Mouse (Mus musculus) CH12.LX (cell line): ENCODE data around the gene Ppp2r3a. TPM values are rescaled to one million over a fixed set of nuclear protein-coding genes. Genes with fewer than 3 reads are reported as not detected.
A peak's percentile ranks its signal among the peaks of the same experiment; 100 is the strongest.

Source experiments
- DNase-seq: peaks from one replicate; pipeline ENCODE4 v3.0.0-alpha.2; 2013; ENCODE audit errors: extremely low read depth
- H3K27ac ChIP-seq: 2 replicates; pipeline ENCODE4 v1.5.1; 2012; ENCODE audit warnings: low read depth, mild to moderate bottlenecking, control low read depth, moderate library complexity; ENCODE audit not compliant: insufficient read depth
- H3K27me3 ChIP-seq: replicated peaks from 2 replicates; pipeline ENCODE3; 2012; ENCODE audit warnings: inconsistent platforms
- H3K36me3 ChIP-seq, 2 experiments: replicated peaks in 1 of 2; 2 replicates each; pipeline versions ENCODE3 to v1.6.1; 2012; ENCODE audit warnings: inconsistent platforms in 1 of 2, low read length in 1 of 2, mild to moderate bottlenecking in 1 of 2, mixed read lengths in 1 of 2, moderate library complexity in 1 of 2; ENCODE audit not compliant: control insufficient read depth in 1 of 2, insufficient read depth in 1 of 2
- H3K4me1 ChIP-seq, 2 experiments: 2 replicates each; pipeline ENCODE4 v1.6.1; 2012; ENCODE audit warnings: inconsistent platforms in 1 of 2, moderate library complexity in 1 of 2; ENCODE audit not compliant: insufficient read depth in 2 of 2, control insufficient read depth in 1 of 2
- H3K4me2 ChIP-seq: 2 replicates; pipeline ENCODE4 v1.6.1; 2012; ENCODE audit warnings: low read depth, mild to moderate bottlenecking, control low read depth; ENCODE audit not compliant: poor library complexity, insufficient read depth, severe bottlenecking
- H3K4me3 ChIP-seq, 3 experiments: fragments of 150-350 bp in 1 of 3; sonication (generic) in 1 of 3; replicated peaks in 1 of 3; 2 replicates each; pipeline versions ENCODE3 to v1.5.1; 2011 to 2012; ENCODE audit warnings: low read depth in 2 of 3, low read length in 2 of 3, mild to moderate bottlenecking in 2 of 3, moderate library complexity in 2 of 3, control low read depth in 1 of 3, improper control_type of control experiment in 1 of 3, inconsistent platforms in 1 of 3, mixed read lengths in 1 of 3; ENCODE audit not compliant: poor library complexity in 1 of 3
- H3K79me2 ChIP-seq: replicated peaks from 2 replicates; pipeline ENCODE4 v1.6.1; 2012; ENCODE audit warnings: mild to moderate bottlenecking, moderate library complexity; ENCODE audit not compliant: control insufficient read depth, poor library complexity, insufficient read depth, severe bottlenecking; ENCODE audit errors: extremely low read depth
- H3K9ac ChIP-seq: 2 replicates; pipeline ENCODE4 v1.6.1; 2012; ENCODE audit warnings: low read depth, mild to moderate bottlenecking, control low read depth, moderate library complexity; ENCODE audit not compliant: insufficient read depth
- H3K9me3 ChIP-seq: replicated peaks from 2 replicates; pipeline ENCODE3; 2012; ENCODE audit warnings: low read length, inconsistent platforms, mixed read lengths
- CHD1 ChIP-seq: IDR thresholded peaks from 2 replicates; pipeline ENCODE4 v1.6.1; 2012; ENCODE audit warnings: low read depth, low read length, improper control_type of control experiment, inconsistent platforms
- CHD2 ChIP-seq: IDR thresholded peaks from 2 replicates; pipeline ENCODE4 v1.6.1; 2011; ENCODE audit warnings: low read length, improper control_type of control experiment
- CTCF ChIP-seq, 2 experiments: IDR thresholded peaks in 1 of 2; conservative IDR thresholded peaks in 1 of 2; 2 replicates each; pipeline ENCODE4 v1.5.1; 2011 to 2012; ENCODE audit warnings: low read depth in 2 of 2, low read length in 2 of 2, improper control_type of control experiment in 1 of 2, inconsistent platforms in 1 of 2, mild to moderate bottlenecking in 1 of 2, moderate library complexity in 1 of 2
- E2F4 ChIP-seq: IDR thresholded peaks from 2 replicates; pipeline ENCODE4 v1.6.1; 2011; ENCODE audit warnings: low read depth, low read length, improper control_type of control experiment; ENCODE audit not compliant: insufficient replicate concordance
- ELF1 ChIP-seq: IDR thresholded peaks from 2 replicates; pipeline ENCODE4 v1.6.1; 2014; ENCODE audit warnings: low read depth, mild to moderate bottlenecking, inconsistent platforms, low read length, improper control_type of control experiment
- HCFC1 ChIP-seq: IDR thresholded peaks from 2 replicates; pipeline ENCODE4 v1.6.1; 2012; ENCODE audit warnings: low read depth, mild to moderate bottlenecking, inconsistent platforms, low read length, improper control_type of control experiment
- IRF4 ChIP-seq: IDR thresholded peaks from 2 replicates; pipeline ENCODE4 v1.6.1; 2014; ENCODE audit warnings: low read depth, mild to moderate bottlenecking, inconsistent platforms, low read length, improper control_type of control experiment
- JUN ChIP-seq: IDR thresholded peaks from 2 replicates; pipeline ENCODE4 v1.6.1; 2011; ENCODE audit warnings: low read depth, mild to moderate bottlenecking, low read length, improper control_type of control experiment, moderate library complexity; ENCODE audit not compliant: insufficient read depth
- JUND ChIP-seq: conservative IDR thresholded peaks from 2 replicates; pipeline ENCODE4 v1.6.1; 2011; ENCODE audit warnings: low read depth, low read length, improper control_type of control experiment
- KAT2A ChIP-seq: IDR thresholded peaks from 2 replicates; pipeline ENCODE4 v1.6.1; 2012; ENCODE audit warnings: low read length, improper control_type of control experiment, inconsistent platforms; ENCODE audit not compliant: insufficient replicate concordance
- MEF2A ChIP-seq: IDR thresholded peaks from 2 replicates; pipeline ENCODE4 v1.6.1; 2014; ENCODE audit warnings: low read depth, mild to moderate bottlenecking, inconsistent platforms, low read length, improper control_type of control experiment, borderline replicate concordance
- MYC ChIP-seq: IDR thresholded peaks from 2 replicates; pipeline ENCODE4 v1.6.1; 2011; ENCODE audit warnings: low read depth, mild to moderate bottlenecking, improper control_type of control experiment, low read length
- NRF1 ChIP-seq: IDR thresholded peaks from 2 replicates; pipeline ENCODE4 v1.6.1; 2014; ENCODE audit warnings: low read depth, mild to moderate bottlenecking, inconsistent platforms, low read length, improper control_type of control experiment, moderate library complexity
- PAX5 ChIP-seq: IDR thresholded peaks from 2 replicates; pipeline ENCODE4 v1.6.1; 2012; ENCODE audit warnings: low read length, inconsistent platforms, mixed read lengths
- POLR2AphosphoS2 ChIP-seq: IDR thresholded peaks from 2 replicates; pipeline ENCODE4 v1.6.1; 2011; ENCODE audit warnings: low read depth, low read length, improper control_type of control experiment
- RCOR1 ChIP-seq: conservative IDR thresholded peaks from 2 replicates; pipeline ENCODE4 v1.6.1; 2012; ENCODE audit warnings: low read depth, mild to moderate bottlenecking, inconsistent platforms, low read length, improper control_type of control experiment
- SIN3A ChIP-seq: IDR thresholded peaks from 2 replicates; pipeline ENCODE4 v1.6.1; 2012; ENCODE audit warnings: low read length, improper control_type of control experiment, inconsistent platforms
- TCF12 ChIP-seq: IDR thresholded peaks from 2 replicates; pipeline ENCODE4 v1.6.1; 2014; ENCODE audit warnings: low read depth, mild to moderate bottlenecking, inconsistent platforms, low read length, improper control_type of control experiment
- ZC3H11A ChIP-seq: IDR thresholded peaks from 2 replicates; pipeline ENCODE4 v1.6.1; 2012; ENCODE audit warnings: low read depth, mild to moderate bottlenecking, inconsistent platforms, low read length, improper control_type of control experiment
- dilution Hi-C: fragments of 300-500 bp; cut with MboI; formaldehyde crosslinking; loops from 2 replicates; pipeline ENCODE4 v1.14.3; 2020; ENCODE audit warnings: low sequenced_read_pairs; ENCODE audit not compliant: extremely low pct_unique_long_range_greater_than_20kb, extremely low pct_ligation_motif_present
- in situ Hi-C: fragments of 300-500 bp; cut with MboI; formaldehyde crosslinking; loops from 3 replicates; pipeline ENCODE4 v1.14.3; 2019; ENCODE audit warnings: low sequenced_read_pairs, low pct_ligation_motif_present, low pct_unique_long_range_greater_than_20kb, mixed read lengths
- polyA plus RNA-seq: library from polyadenylated mRNA; unstranded; fragments of >175 nt; gene quantifications from 2 replicates; pipeline ENCODE4 v1.2.1, GENCODE M21; 2012; ENCODE audit warnings: low read depth; ENCODE audit not compliant: insufficient read length
- total RNA-seq, 2 experiments: library from RNA; depleted of rRNA; stranded (reverse); fragments of 300-350 nt in 1 of 2; fragments of >200 nt in 1 of 2; gene quantifications; 2 replicates each; pipeline ENCODE4 v1.2.3; 2012 to 2014

Gene Ppp2r3a
- total and polyA plus RNA-seq, 3 experiments = 1.2 to 2.1 (median 1.8) TPM

GRCm38 (mm10) chr9:101083728-101084127, 167.9 kb downstream of the Ppp2r3a start:
- dilution Hi-C loops = no loop called here
- Histone ChIP-seq H3K9me3 (no peaks in the 10 kb centered on the region), H3K27ac (no peak overlapping the region)

GRCm38 (mm10) chr9:101080046-101080685, 171.4 kb downstream of the Ppp2r3a start:
- H3K4me2 ChIP-seq = peak overlapping the region; percentile 29; the same call in 1 of the 2 replicates
- dilution Hi-C loops (no loop called here), in situ Hi-C loops (no loop called here)
- H3K27ac ChIP-seq = no peak overlapping the region
- no peak overlapping the region for H3K9ac ChIP-seq
- no peak for DNase-seq
- TF ChIP-seq CTCF (conservative IDR thresholded peaks at IDR 0.05 in 1 of 2, IDR thresholded peaks at IDR 0.05 in 1 of 2; ENCODE audit: low read depth in 2 of 2, low read length in 2 of 2) = peak in 1 of 2 experiments; percentile 17; a peak in 2 of 4 replicates
- no peak for TF ChIP-seq MEF2A
- H3K4me3 ChIP-seq = no peak overlapping the region
- H3K9me3 ChIP-seq = no peaks in the 10 kb centered on the region
- peaks cover 94% of the 10 kb centered on the region for H3K79me2 ChIP-seq
- H3K36me3 ChIP-seq = peaks cover 0 to 30% of the 10 kb centered on the region in 2 experiments
- H3K4me1 ChIP-seq = peaks cover 6 to 47% of the 10 kb centered on the region in 2 experiments; a peak in 3 of 4 replicates
- H3K27me3 ChIP-seq = no peaks in the 10 kb centered on the region

More at GRCm38 (mm10) chr9:101083728-101084127, 167.9 kb downstream of the Ppp2r3a start:
- H3K27me3 ChIP-seq = no peaks in the 10 kb centered on the region
- H3K79me2 ChIP-seq = peaks cover 63% of the 10 kb centered on the region
- H3K36me3 ChIP-seq = peaks cover 0 to 25% of the 10 kb centered on the region in 2 experiments
- H3K4me3 ChIP-seq = no peak overlapping the region
- H3K9ac ChIP-seq = no peak overlapping the region
- TF ChIP-seq NRF1 (no peak), SIN3A (no peak), PAX5 (no peak), JUND (no peak), CHD1 (no peak), JUN (no peak), KAT2A (no peak), IRF4 (no peak), POLR2AphosphoS2 (no peak), TCF12 (no peak), CHD2 (no peak), ELF1 (no peak), E2F4 (no peak), ZC3H11A (no peak), HCFC1 (no peak), MYC (no peak), RCOR1 (no peak)
- H3K4me2 ChIP-seq = no peak overlapping the region
- in situ Hi-C loops = no loop called here
- H3K4me1 ChIP-seq = peaks cover 4 to 44% of the 10 kb centered on the region in 2 experiments; a peak in 2 of 4 replicates
- DNase-seq = no peak
